Mouse (Mus musculus) cortical plate, adult 2 months (tissue): ENCODE data around the gene Gdf2. TPM values are rescaled to one million over a fixed set of nuclear protein-coding genes. Genes with fewer than 3 reads are reported as not detected.

ENCODE experiments used
- H3K27ac ChIP-seq: fragments of 200-500 bp; 2 replicates; pipeline ENCODE4 v1.5.1; 2012; ENCODE audit warnings: low read length, control low read depth, inconsistent platforms; ENCODE audit not compliant: insufficient read depth
- H3K4me1 ChIP-seq: fragments of 200-500 bp; 2 replicates; pipeline ENCODE4 v1.6.1; 2011; ENCODE audit warnings: low read length; ENCODE audit not compliant: control insufficient read depth, insufficient read depth
- H3K4me3 ChIP-seq: fragments of 200-500 bp; 2 replicates; pipeline ENCODE4 v1.5.1; 2011; ENCODE audit warnings: mild to moderate bottlenecking, low read length, control low read depth; ENCODE audit not compliant: insufficient read depth
- CTCF ChIP-seq: fragments of 200-500 bp; IDR thresholded peaks from 2 replicates; pipeline ENCODE4 v1.5.1; 2011; ENCODE audit warnings: mild to moderate bottlenecking, control low read depth, low read length; ENCODE audit not compliant: insufficient read depth; ENCODE audit errors: extremely low read depth
- POLR2A ChIP-seq: fragments of 200-500 bp; IDR thresholded peaks from 2 replicates; pipeline ENCODE4 v1.6.1; 2011; ENCODE audit warnings: mild to moderate bottlenecking, low read length, control low read depth; ENCODE audit not compliant: insufficient read depth; ENCODE audit errors: extremely low read depth
- polyA plus RNA-seq: library from polyadenylated mRNA; depleted of rRNA; stranded (reverse); fragments of >200 nt; gene quantifications from 2 replicates; pipeline ENCODE4 v1.2.3, GENCODE M21; 2012

Gdf2 gene
- polyA plus RNA-seq, 1 experiment: not detected

DNA sequence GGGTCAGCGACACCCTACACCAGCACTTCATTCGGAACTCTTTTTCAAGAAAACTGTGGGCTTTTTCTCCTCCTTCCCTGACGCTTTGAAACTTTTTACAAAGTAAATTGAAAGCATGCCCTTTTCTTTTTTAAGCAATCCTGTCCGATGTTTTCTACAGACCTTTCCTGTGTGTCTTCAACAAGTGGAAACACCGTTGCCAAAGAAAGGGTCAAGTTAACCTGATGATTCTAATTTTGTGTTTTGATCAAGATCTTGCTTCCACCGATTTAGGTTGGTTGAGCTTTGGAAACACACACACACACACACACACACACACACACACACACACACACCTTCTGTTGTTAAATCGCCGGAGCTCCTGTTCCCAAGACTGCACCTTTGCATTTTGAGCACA, 18.1 kb upstream of the Gdf2 start:
- peak overlapping the region; percentile 35; the same call in 1 of the 2 replicates for H3K4me3 ChIP-seq
- H3K27ac ChIP-seq: no peak overlapping the region
- H3K4me1 ChIP-seq: 0 out of 2 replicates have a peak, but pooled peaks cover 1% of the 10 kb centered on the region
- no peak for TF ChIP-seq CTCF
- no peak for TF ChIP-seq POLR2A

DNA sequence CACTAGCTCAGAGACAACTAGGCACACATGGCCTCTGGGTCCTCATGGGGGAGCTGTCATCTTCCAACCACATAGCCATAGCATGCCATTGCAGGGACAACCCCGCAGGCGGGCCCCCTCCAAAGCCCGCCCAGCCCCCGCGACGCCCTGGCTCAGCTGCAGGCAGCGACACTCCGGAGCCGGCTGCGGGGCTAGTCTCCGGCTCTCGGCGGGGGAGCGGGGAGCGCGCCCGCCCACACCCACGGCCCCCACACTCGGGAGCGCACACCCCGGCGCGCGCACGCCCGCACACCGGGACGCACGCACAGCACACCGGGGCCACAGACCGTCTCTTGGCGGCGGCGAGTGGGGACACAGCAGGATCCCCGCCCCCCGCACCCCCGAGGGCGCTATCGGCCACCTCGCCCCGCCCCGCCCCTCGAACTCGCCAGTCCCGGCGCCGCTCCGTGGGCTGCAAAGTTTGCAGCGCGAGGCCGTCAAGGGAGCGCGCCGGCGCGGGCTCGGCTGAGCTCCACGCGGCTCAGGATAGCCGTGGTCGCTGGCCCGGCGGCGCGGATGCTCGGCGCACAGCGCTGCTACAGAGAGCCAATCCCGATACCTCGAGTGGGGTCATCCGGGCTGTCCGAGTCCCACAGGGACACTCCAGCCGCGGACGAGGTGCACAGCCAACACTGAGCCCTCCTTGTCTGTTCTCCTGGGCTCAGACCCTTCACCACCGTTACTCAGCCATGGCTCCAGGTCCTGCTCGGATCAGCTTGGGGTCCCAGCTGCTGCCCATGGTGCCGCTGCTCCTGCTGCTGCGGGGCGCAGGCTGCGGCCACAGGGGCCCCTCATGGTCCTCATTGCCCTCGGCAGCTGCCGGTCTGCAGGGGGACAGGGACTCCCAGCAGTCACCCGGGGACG, 17.4 kb upstream of the Gdf2 start, which contains the start of gene Gdf10:
Gene Gdf10, plus strand, starts transcription at position 420 of the 903 bp plus-strand sequence.
- TF ChIP-seq POLR2A (no peak), CTCF (no peak)
- H3K4me3 ChIP-seq: peak within 1 kb of the TSS; percentile 35
- H3K27ac ChIP-seq: no peak within 1 kb of the TSS
- H3K4me1 ChIP-seq: 0 out of 2 replicates have a peak, but pooled peaks cover 1% of the 10 kb centered on the region

- H3K27ac ChIP-seq: no peak overlapping the region
- TF ChIP-seq CTCF (no peak), POLR2A (no peak)
- no peaks in the 10 kb centered on the region for H3K4me1 ChIP-seq
- no peak overlapping the region for H3K4me3 ChIP-seq
Observed at GRCm38 (mm10) chr14:33931853-33932252, 9.0 kb upstream of the Gdf2 start.

GRCm38 (mm10) chr14:33932935-33933703, 7.7 kb upstream of the Gdf2 start:
- H3K4me1 ChIP-seq: no peaks in the 10 kb centered on the region
- no peak overlapping the region for H3K4me3 ChIP-seq
- H3K27ac ChIP-seq: no peak overlapping the region
- TF ChIP-seq POLR2A: no peak
- TF ChIP-seq CTCF: peak; percentile 41

- no peak for TF ChIP-seq POLR2A
- peak; percentile 52 for TF ChIP-seq CTCF
Observed at GRCm38 (mm10) chr14:33933778-33934317, 7.0 kb upstream of the Gdf2 start.

DNA sequence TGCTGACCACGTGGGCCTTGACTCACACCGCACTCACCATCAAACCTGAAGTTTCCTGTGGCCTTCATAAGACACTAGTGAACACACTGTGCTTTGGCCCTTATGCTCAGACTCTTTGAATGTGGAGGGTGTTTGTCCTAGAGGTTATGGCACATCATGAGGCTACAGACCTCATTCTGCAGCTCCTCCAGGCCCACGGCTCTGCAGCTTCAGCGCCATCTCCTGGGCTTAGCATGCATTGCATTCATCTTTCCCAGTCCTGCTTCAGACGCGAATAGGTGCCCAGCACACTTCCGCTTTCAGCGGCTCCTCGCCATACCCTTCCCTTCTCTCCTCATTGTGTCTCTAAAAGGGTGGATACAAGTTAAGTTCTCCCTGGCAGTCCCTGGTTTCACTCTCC, 1.7 kb upstream of the Gdf2 start:
- TF ChIP-seq POLR2A (no peak), CTCF (peak; percentile 92)
- no peaks in the 10 kb centered on the region for H3K4me1 ChIP-seq

More at GRCm38 (mm10) chr14:33933778-33934317, 7.0 kb upstream of the Gdf2 start:
- H3K4me3 ChIP-seq: no peak overlapping the region
- no peak overlapping the region for H3K27ac ChIP-seq
- H3K4me1 ChIP-seq: no peaks in the 10 kb centered on the region

GRCm38 (mm10) chr14:33942222-33942621, 1.4 kb downstream of the Gdf2 start:
- no peaks in the 10 kb centered on the region for H3K4me1 ChIP-seq
- H3K4me3 ChIP-seq: no peak overlapping the region
- no peak overlapping the region for H3K27ac ChIP-seq
- TF ChIP-seq CTCF: no peak

More for the DNA sequence above, 1.7 kb upstream of the Gdf2 start:
- Histone ChIP-seq H3K4me3 (no peak overlapping the region), H3K27ac (no peak overlapping the region)

- no peak for TF ChIP-seq POLR2A
- no peak for TF ChIP-seq CTCF
- Histone ChIP-seq H3K27ac (no peak overlapping the region), H3K4me3 (no peak overlapping the region), H3K4me1 (no peaks in the 10 kb centered on the region)
Observed at GRCm38 (mm10) chr14:33946125-33946524, 5.3 kb downstream of the Gdf2 start.

GRCm38 (mm10) chr14:33952233-33952981, 11.6 kb downstream of the Gdf2 start:
- Histone ChIP-seq H3K4me1 (no peaks in the 10 kb centered on the region), H3K27ac (no peak overlapping the region), H3K4me3 (no peak overlapping the region)
- TF ChIP-seq CTCF (no peak), POLR2A (no peak)
